Mouse (Mus musculus) hindbrain, postnatal 0 days (tissue): ENCODE results near the gene Gm11563. TPM values are rescaled to one million over a fixed set of nuclear protein-coding genes. Genes with fewer than 3 reads are reported as not detected.
"Not testable (repeated sequence)": the region's sequence is repeated elsewhere in the genome, so short reads cannot be mapped to it uniquely, and the experiment has no call there.

Experiments
- ATAC-seq: fragments of 200-750 bp; cut with Nextera tagmentation; 2 replicates; pipeline ENCODE4 v1.8.0; 2017; ENCODE audit warnings: mild to moderate bottlenecking, moderate TSS enrichment, moderate library complexity
- DNase-seq: peaks from one replicate; pipeline ENCODE4 v3.0.0-alpha.2; 2015; ENCODE audit warnings: low spot score
- H3K27ac ChIP-seq: fragments of 300-500 bp; sonication (generic); 2 replicates; pipeline ENCODE4 v1.5.1; 2014; ENCODE audit warnings: mild to moderate bottlenecking
- H3K27me3 ChIP-seq: fragments of 300-500 bp; sonication (generic); 2 replicates; pipeline ENCODE4 v1.6.1; 2014; ENCODE audit warnings: low read length, mixed read lengths; ENCODE audit not compliant: insufficient read depth
- H3K36me3 ChIP-seq: fragments of 300-500 bp; sonication (generic); 2 replicates; pipeline ENCODE4 v1.6.1; 2014; ENCODE audit warnings: low read length, mixed read lengths; ENCODE audit not compliant: insufficient read depth
- H3K4me1 ChIP-seq: fragments of 300-500 bp; sonication (generic); 2 replicates; pipeline ENCODE4 v1.6.1; 2014; ENCODE audit warnings: antibody characterized with exemption, low read length, mixed read lengths; ENCODE audit not compliant: insufficient read depth
- H3K4me2 ChIP-seq: fragments of 300-500 bp; sonication (generic); 2 replicates; pipeline ENCODE4 v1.6.1; 2014; ENCODE audit warnings: low read depth, mild to moderate bottlenecking, low read length, moderate library complexity, mixed read lengths
- H3K4me3 ChIP-seq: fragments of 300-500 bp; sonication (generic); 2 replicates; pipeline ENCODE4 v1.5.1; 2014; ENCODE audit warnings: low read length
- H3K9ac ChIP-seq: fragments of 300-500 bp; sonication (generic); replicated peaks from 2 replicates; pipeline ENCODE4 v1.6.1; 2014; ENCODE audit warnings: mild to moderate bottlenecking, low read length, moderate library complexity, mixed read lengths
- H3K9me3 ChIP-seq: fragments of 300-500 bp; sonication (generic); 2 replicates; pipeline ENCODE4 v1.6.1; 2016; ENCODE audit warnings: low read length, mixed read lengths
- CTCF ChIP-seq: IDR thresholded peaks from 2 replicates; pipeline ENCODE4 v1.5.1; 2016; ENCODE audit warnings: antibody characterized with exemption, control low read depth, low read depth
- WGBS: fragments of 180-500 bp; shearing (Covaris S2); extraction: QIAGEN DNeasy Blood & Tissue Kit; methylation state at CpG from one replicate; pipeline ENCODE4 v1.1.7; 2014; 5-methylcytosine and 5-hydroxymethylcytosine counted together
- polyA plus RNA-seq: library from polyadenylated mRNA; unstranded; fragments of >200 nt; fragmentation: Nextera tagmentation; extraction: Ambion mirVana; gene quantifications from 2 replicates; pipeline ENCODE4 v1.2.1, GENCODE M21; 2015
- total RNA-seq: library from RNA; depleted of rRNA; stranded (reverse); fragments of >200 nt; gene quantifications from 2 replicates; pipeline ENCODE4 v1.2.3, GENCODE M21; 2014

Gene Gm11563
- total and polyA plus RNA-seq, 2 experiments from 2014 or later = not detected

DNA sequence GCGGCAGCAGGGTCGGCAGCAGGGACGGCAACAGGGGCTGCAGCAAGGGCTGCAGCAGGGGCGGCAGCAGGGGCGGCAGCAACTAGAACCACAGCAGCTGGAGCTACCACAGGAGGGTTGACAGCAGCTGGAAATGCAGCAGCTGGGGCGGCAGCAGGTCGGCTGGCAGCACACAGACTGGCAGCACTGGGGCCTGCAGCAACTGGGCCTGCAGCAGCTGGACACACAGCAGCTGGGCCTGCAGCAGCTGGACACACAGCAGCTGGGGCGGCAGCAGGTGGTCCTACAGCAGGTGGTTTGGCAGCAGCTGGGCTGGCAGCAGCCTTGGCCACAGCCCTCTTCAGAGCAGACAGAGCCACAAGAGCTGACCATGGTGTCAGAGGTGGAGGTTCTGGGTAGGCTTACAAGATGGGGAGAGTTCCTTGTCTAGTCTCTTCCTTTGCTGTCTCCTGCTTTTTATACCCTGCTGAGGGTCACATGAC is 24.1 kb downstream of the Gm11563 start, which contains the start of gene Krtap4-2:
Gene Krtap4-2, minus strand, starts transcription at position 432 of the 482 bp plus-strand sequence.
- DNase-seq (no peak), ATAC-seq (no peak)
- H3K4me1 ChIP-seq = no peaks in the 10 kb centered on the region
- no peak within 1 kb of the TSS for H3K4me3 ChIP-seq
- H3K9ac ChIP-seq = no peak within 1 kb of the TSS
- H3K9me3 ChIP-seq = no peaks in the 10 kb centered on the region
- WGBS = 34% methylated on average over 8 of the region's 8 CpGs
- no peaks in the 10 kb centered on the region for H3K27me3 ChIP-seq
- H3K36me3 ChIP-seq = no peaks in the 10 kb centered on the region
- no peak for TF ChIP-seq CTCF
- H3K27ac ChIP-seq = no peak within 1 kb of the TSS; the same call in 1 of the 2 replicates
- no peak within 1 kb of the TSS for H3K4me2 ChIP-seq

DNA sequence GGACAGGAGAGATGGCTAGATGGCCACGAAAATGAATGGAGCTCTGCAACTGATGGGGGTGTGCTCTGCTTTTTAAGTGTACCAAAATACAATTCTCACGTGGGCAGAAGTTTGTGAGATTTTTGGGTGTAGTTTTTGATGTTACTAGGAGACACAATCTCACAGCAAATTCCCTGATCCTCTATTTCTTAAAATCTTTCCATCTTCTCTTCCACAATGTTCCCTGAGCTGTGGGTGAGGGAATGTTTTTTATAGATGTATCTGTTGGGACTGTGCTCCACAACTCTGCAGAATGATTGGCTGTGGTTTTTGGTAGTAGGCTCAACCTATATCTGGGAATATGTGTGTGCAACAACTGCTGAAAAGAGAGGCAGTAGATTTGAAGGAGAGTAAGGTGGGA is 25.5 kb downstream of the Gm11563 start:
- 71% methylated on average over 2 of the region's 2 CpGs for WGBS
- Histone ChIP-seq H3K4me2 (no peak overlapping the region), H3K9me3 (no peaks in the 10 kb centered on the region), H3K4me3 (no peak overlapping the region), H3K36me3 (no peaks in the 10 kb centered on the region), H3K27ac (no peak overlapping the region), H3K9ac (no peak overlapping the region), H3K4me1 (no peaks in the 10 kb centered on the region), H3K27me3 (no peaks in the 10 kb centered on the region)
- ATAC-seq (no peak), DNase-seq (no peak)
- TF ChIP-seq CTCF = no peak

DNA sequence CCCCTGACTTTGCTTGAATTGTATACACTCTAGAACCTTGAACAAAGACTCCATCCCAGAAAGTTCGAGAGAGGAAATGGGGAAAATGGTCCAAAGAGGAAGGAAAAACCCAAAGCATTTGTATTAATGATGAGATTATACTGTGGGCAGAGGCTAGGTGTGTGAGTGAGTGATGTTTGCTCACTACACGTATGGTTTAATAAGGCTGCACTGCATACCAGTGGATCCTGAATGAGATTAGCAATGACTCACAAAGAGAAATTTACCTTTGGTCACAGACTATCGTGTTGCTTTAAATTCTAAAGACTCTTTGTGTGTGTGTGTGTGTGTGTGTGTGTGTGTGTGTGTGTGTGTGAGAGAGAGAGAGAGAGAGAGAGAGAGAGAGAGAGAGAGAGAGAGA is 27.9 kb downstream of the Gm11563 start:
- no peaks in the 10 kb centered on the region for H3K4me1 ChIP-seq
- H3K4me2 ChIP-seq = no peak overlapping the region
- TF ChIP-seq CTCF = no peak
- no peak overlapping the region for H3K27ac ChIP-seq
- DNase-seq = no peak
- no peak for ATAC-seq
- H3K4me3 ChIP-seq = no peak overlapping the region
- 80% methylated on average over 3 of the region's 3 CpGs for WGBS
- no peak overlapping the region for H3K9ac ChIP-seq
- H3K27me3 ChIP-seq = no peaks in the 10 kb centered on the region
- H3K9me3 ChIP-seq = no peaks in the 10 kb centered on the region
- H3K36me3 ChIP-seq = no peaks in the 10 kb centered on the region

DNA sequence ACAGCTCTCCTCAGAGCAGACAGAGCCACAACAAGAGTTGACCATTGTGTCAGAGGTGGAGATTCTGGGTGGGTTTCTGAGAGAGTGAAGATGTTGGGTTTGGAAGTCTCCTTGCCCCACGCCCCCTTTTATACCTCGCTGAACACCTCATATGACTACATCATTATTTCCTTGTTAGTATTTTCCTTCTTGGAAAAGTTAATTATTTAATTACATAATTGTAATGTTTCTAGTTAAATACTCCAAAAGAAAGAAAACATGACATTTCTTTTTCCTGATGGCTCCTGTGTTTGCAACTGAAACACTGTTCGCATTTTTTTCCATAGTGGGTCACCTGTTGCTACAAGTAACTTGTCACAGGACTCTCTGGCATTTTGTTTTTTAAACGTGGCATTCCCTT is 30.6 kb downstream of the Gm11563 start, which contains the start of gene Krtap4-1:
Gene Krtap4-1, minus strand, starts transcription at position 101 of the 400 bp plus-strand sequence.
- WGBS = 86% methylated on average over 4 of the region's 4 CpGs

DNA sequence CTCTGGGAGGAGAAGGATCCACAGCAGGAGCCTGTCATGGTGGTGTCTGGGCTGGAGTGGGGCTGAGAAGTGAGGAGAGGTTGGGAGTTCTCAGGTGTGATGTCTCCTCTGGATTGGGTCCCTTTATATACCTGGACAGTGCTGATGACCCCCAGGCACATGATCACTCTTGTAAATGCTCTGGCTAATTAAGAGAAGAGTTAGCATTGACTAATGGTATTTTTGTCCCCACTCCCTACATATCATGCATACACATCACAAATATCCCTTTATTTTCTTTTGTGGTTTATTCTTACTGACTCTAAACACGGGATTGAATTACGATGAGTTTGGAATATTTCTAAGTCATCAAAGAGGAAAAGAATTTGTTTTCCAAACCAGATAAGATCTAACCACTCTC is 38.4 kb downstream of the Gm11563 start, which contains the start of gene Gm11562:
Gene Gm11562, minus strand, starts transcription at position 101 of the 400 bp plus-strand sequence.
- 89% methylated on average over 2 of the region's 2 CpGs for WGBS
- no peak within 1 kb of the TSS for H3K4me3 ChIP-seq
- no peaks in the 10 kb centered on the region for H3K4me1 ChIP-seq
- H3K27ac ChIP-seq = no peak within 1 kb of the TSS
- H3K9me3 ChIP-seq = no peaks in the 10 kb centered on the region
- no peaks in the 10 kb centered on the region for H3K36me3 ChIP-seq
- no peak for TF ChIP-seq CTCF
- no peak for DNase-seq
- no peak within 1 kb of the TSS for H3K4me2 ChIP-seq
- H3K27me3 ChIP-seq = no peaks in the 10 kb centered on the region
- ATAC-seq = no peak
- no peak within 1 kb of the TSS for H3K9ac ChIP-seq

More for the DNA sequence above, 30.6 kb downstream of the Gm11563 start, which contains the start of gene Krtap4-1:
- no peak for TF ChIP-seq CTCF
- Histone ChIP-seq H3K27me3 (no peaks in the 10 kb centered on the region), H3K4me3 (no peak within 1 kb of the TSS), H3K4me2 (no peak within 1 kb of the TSS), H3K9me3 (no peaks in the 10 kb centered on the region), H3K9ac (no peak within 1 kb of the TSS), H3K27ac (no peak within 1 kb of the TSS), H3K4me1 (no peaks in the 10 kb centered on the region), H3K36me3 (no peaks in the 10 kb centered on the region)
- DNase-seq (no peak), ATAC-seq (no peak)

DNA sequence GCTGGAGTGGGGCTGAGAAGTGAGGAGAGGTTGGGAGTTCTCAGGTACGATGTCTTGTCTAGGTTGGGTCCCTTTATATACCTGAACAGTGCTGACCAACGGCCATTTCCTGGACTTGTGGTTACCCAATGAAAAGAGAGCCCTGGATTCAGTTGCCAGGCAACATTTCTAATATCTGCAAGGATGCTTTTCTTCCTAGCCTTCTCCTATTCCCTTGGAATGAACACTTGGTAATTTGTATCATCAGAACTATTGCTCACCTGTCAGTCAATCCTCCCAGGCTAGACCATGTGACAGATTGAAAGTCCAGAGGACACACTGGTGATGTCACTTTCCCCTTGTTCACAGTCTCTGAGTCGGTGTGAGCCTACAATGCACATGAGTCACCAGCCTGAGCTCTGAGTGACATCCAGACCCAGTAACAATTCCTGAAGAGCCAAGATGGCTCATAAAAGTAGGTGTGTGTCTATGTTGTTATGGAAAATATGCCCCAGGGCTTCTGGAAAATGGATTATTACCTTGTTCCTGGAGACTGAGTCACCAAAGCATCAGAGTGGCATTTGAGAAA is 43.9 kb downstream of the Gm11563 start, which contains the start of gene Krtap2-4:
Gene Krtap2-4, minus strand, starts transcription at position 51 of the 568 bp plus-strand sequence.
- no peak within 1 kb of the TSS for H3K27ac ChIP-seq
- WGBS = 58% methylated on average over 3 of the region's 3 CpGs
- ATAC-seq (peak; percentile 21; the same call in 1 of the 2 replicates), DNase-seq (peak; percentile 2)
- H3K4me2 ChIP-seq = no peak within 1 kb of the TSS
- H3K9ac ChIP-seq = no peak within 1 kb of the TSS
- H3K4me1 ChIP-seq = no peaks in the 10 kb centered on the region
- no peak for TF ChIP-seq CTCF
- H3K9me3 ChIP-seq = no peaks in the 10 kb centered on the region
- no peak within 1 kb of the TSS for H3K4me3 ChIP-seq
- no peaks in the 10 kb centered on the region for H3K36me3 ChIP-seq
- H3K27me3 ChIP-seq = no peaks in the 10 kb centered on the region

DNA sequence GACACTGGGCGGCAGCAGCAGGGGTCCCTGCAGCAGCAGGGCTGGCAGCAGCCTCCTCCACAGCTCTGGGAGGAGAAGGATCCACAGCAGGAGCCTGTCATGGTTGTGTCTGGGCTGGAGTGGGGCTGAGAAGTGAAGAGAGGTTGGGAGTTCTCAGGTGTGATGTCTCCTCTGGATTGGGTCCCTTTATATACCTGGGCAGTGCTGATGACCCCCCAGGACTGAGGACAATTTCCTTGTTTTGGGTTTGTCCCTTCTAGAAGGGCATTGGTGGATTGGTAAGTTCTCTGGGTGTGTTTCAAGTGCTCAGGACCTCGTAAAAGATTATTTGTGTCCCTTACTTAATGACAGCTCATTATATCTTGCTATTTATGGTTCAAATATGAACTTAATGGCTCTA is 48.7 kb downstream of the Gm11563 start, which contains the start of gene Gm11937:
Gene Gm11937, minus strand, starts transcription at position 101 of the 400 bp plus-strand sequence.
- H3K9me3 ChIP-seq, H3K27ac ChIP-seq, H3K27me3 ChIP-seq, ATAC-seq, H3K9ac ChIP-seq, H3K4me2 ChIP-seq, DNase-seq, H3K4me1 ChIP-seq, H3K4me3 ChIP-seq, H3K36me3 ChIP-seq: not testable (repeated sequence)
- WGBS = 72% methylated on average over 1 of the region's 2 CpGs
